Mouse (Mus musculus) frontal cortex, postnatal 25 days (tissue): ENCODE results near the gene Abcb9.

Source experiments
- DNase-seq, 2 experiments: peaks; one replicate each; pipeline ENCODE4 v3.0.0; 2022; ENCODE audit warnings: low spot score in 2 of 2

Gene Abcb9

GRCm38 (mm10) chr5:124014180-124014579 is 81.4 kb downstream of the Abcb9 start:
- DNase-seq: no peak

GRCm38 (mm10) chr5:124013747-124014146 is 81.9 kb downstream of the Abcb9 start:
- DNase-seq: no peak

- DNase-seq: no peak
Measured at GRCm38 (mm10) chr5:124012885-124013284, 82.7 kb downstream of the Abcb9 start.

- DNase-seq: no peak
Measured at GRCm38 (mm10) chr5:124011927-124012326, 83.7 kb downstream of the Abcb9 start.
